Comparison of ENCODE assay signal across 21 mouse cellular contexts in genomic region chr10:84727760-84728159, GRCm38 (mm10). TPM values are rescaled to one million over a fixed set of nuclear protein-coding genes. Genes with fewer than 3 reads are reported as not detected.
"Had no signal": no experiment of that assay in that cellular context is flagged by ENCODE, and none has a peak within 500 bp of the region (broad histone marks: within the 10 kb centered on the region; RNA-seq: fewer than 3 reads in every experiment).

No protein-coding gene starts in this region.

- H3K4me1 ChIP-seq: midbrain, embryonic 15.5 days; neural tube, embryonic 15.5 days had no signal

- H3K9me3 ChIP-seq: midbrain, embryonic 13.5 days; midbrain, embryonic 15.5 days; neural tube, embryonic 13.5 days; neural tube, embryonic 15.5 days had no signal

- H3K4me3 ChIP-seq: midbrain, embryonic 10.5 days; midbrain, embryonic 13.5 days; midbrain, embryonic 15.5 days; myocyte; neural tube, embryonic 13.5 days; neural tube, embryonic 15.5 days had no signal

- H3K4me2 ChIP-seq: lung, embryonic 14.5 days; midbrain, embryonic 13.5 days; midbrain, embryonic 15.5 days; neural tube, embryonic 13.5 days; neural tube, embryonic 15.5 days had no signal

- DNase-seq: lung, adult 18-20 months; lung, embryonic 14.5 days; lung, postnatal 10 days; lung, postnatal 4 days; retina, postnatal 1 day; right cerebral cortex, postnatal 25 days; right cerebral cortex, postnatal 4 days; spleen, adult 18-20 months; thymus, adult 18-20 months; thymus, postnatal 14 days; thymus, postnatal 36 days had no signal

- H3K9ac ChIP-seq: lung, embryonic 14.5 days; midbrain, embryonic 13.5 days; midbrain, embryonic 15.5 days; neural tube, embryonic 13.5 days; neural tube, embryonic 15.5 days had no signal

- ATAC-seq: midbrain, embryonic 13.5 days; midbrain, embryonic 15.5 days had no signal

- H3K27me3 ChIP-seq: midbrain, embryonic 13.5 days; midbrain, embryonic 15.5 days; neural tube, embryonic 13.5 days; neural tube, embryonic 15.5 days had no signal

- H3K27ac ChIP-seq: midbrain, embryonic 10.5 days; midbrain, embryonic 13.5 days; midbrain, embryonic 15.5 days; neural tube, embryonic 13.5 days; neural tube, embryonic 15.5 days had no signal

RNA-seq across cellular contexts. Expression of gene Rfx4, which starts 28.1 kb away (rescaled TPM):
- total RNA-seq: megakaryocyte-erythroid progenitor cell, adult 5-6 weeks had no signal
- polyA plus RNA-seq: lung, embryonic 14.5 days; small intestine, adult 2 months; stomach, embryonic 14.5 days; stomach, embryonic 16.5 days had no signal
